Mouse (Mus musculus): ENCODE measurements around the gene Calcoco2.

DNA sequence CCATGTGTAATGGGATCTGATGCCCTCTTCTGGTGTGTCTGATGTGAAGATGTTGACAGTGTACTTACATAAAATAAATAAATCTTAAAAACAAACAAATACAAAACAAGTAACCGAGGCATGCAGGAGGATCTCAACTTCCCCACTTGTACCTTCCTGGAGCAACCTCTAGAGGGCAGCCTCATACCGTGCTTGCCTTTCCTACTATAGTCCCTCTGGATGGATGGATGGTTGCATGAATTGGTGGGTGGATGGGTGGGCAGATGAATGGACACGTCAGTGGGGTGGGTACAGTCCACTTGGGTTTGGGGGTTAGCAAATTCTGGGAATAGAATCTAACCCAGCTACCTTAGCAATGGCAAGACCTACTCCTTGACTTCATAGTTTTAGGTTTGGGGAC is 18.4 kb downstream of the Calcoco2 start:
- TF ChIP-seq CTCF (IDR thresholded peaks at IDR 0.05; ENCODE audit: low read depth) (peak; percentile 97), EP300 (IDR thresholded peaks at IDR 0.05; ENCODE audit: low read depth) (no peak)
